Mouse (Mus musculus) liver, adult 10 weeks (tissue): Measurements from ENCODE around the gene Usp34. TPM values are rescaled to one million over a fixed set of nuclear protein-coding genes. Genes with fewer than 3 reads are reported as not detected.

ENCODE experiments used
- polyA plus RNA-seq: library from polyadenylated mRNA; stranded (reverse); fragments of 350-450 nt; fragmentation: Illumina TruSeq; extraction: RNeasy Lipid Tissue Mini Kit (QIAGEN cat#74804); gene quantifications from one replicate; pipeline ENCODE4 v1.2.3, GENCODE M21; 2014; ENCODE audit warnings: low read depth, low replicate concordance

Usp34 gene
- 58.2 TPM for polyA plus RNA-seq

GRCm38 (mm10) chr11:23306764-23307565, at the start of gene Usp34:
Usp34 (plus strand) TSS chr11:23306895.

GRCm38 (mm10) chr11:23497718-23498509, 191.2 kb downstream of the Usp34 start, which contains the start of gene Ahsa2:
Ahsa2 (minus strand) TSS chr11:23498030.

GRCm38 (mm10) chr11:23520473-23521205, 213.9 kb downstream of the Usp34 start, which contains the start of gene 1700093K21Rik:
1700093K21Rik (minus strand) TSS chr11:23521155.

Other genes with a start within 250 kb of the Usp34 start
- 54.4 TPM for gene Xpo1, start 50.9 kb upstream of the Usp34 start, polyA plus RNA-seq
- 57.5 TPM for gene Ahsa2, start 191.1 kb downstream of the Usp34 start, polyA plus RNA-seq
- gene 1700093K21Rik, start 214.3 kb downstream of the Usp34 start, polyA plus RNA-seq = not detected